Mouse (Mus musculus) stomach, postnatal 0 days (tissue): Measurements from ENCODE around the gene Brca1. TPM values are rescaled to one million over a fixed set of nuclear protein-coding genes. Genes with fewer than 3 reads are reported as not detected.
"Not testable (repeated sequence)": the region's sequence is repeated elsewhere in the genome, so short reads cannot be mapped to it uniquely, and the experiment has no call there.

Source experiments
- ATAC-seq: fragments of 200-750 bp; cut with Nextera tagmentation; 2 replicates; pipeline ENCODE4 v1.8.0; 2017; ENCODE audit not compliant: low FRiP score, low TSS enrichment
- DNase-seq: peaks from one replicate; pipeline ENCODE4 v3.0.0-alpha.2; 2016; ENCODE audit warnings: low spot score
- H3K27ac ChIP-seq: fragments of 300-500 bp; sonication (generic); replicated peaks from 2 replicates; pipeline ENCODE4 v1.5.1; 2014; ENCODE audit warnings: mild to moderate bottlenecking, control low read depth
- H3K27me3 ChIP-seq: fragments of 300-500 bp; sonication (generic); 2 replicates; pipeline ENCODE4 v1.6.1; 2014; ENCODE audit warnings: low read length; ENCODE audit not compliant: control insufficient read depth, insufficient read depth
- H3K36me3 ChIP-seq: fragments of 300-500 bp; sonication (generic); 2 replicates; pipeline ENCODE4 v1.6.1; 2014; ENCODE audit warnings: low read length, mixed read lengths; ENCODE audit not compliant: control insufficient read depth, insufficient read depth
- H3K4me1 ChIP-seq: fragments of 300-500 bp; sonication (generic); replicated peaks from 2 replicates; pipeline ENCODE4 v1.6.1; 2014; ENCODE audit warnings: antibody characterized with exemption; ENCODE audit not compliant: control insufficient read depth, insufficient read depth
- H3K4me2 ChIP-seq: fragments of 300-500 bp; sonication (generic); replicated peaks from 2 replicates; pipeline ENCODE4 v1.6.1; 2014; ENCODE audit warnings: low read depth, mild to moderate bottlenecking, control low read depth, moderate library complexity
- H3K4me3 ChIP-seq: fragments of 300-500 bp; sonication (generic); 2 replicates; pipeline ENCODE4 v1.5.1; 2014; ENCODE audit warnings: low read depth, low read length, control low read depth
- H3K9ac ChIP-seq: fragments of 300-500 bp; sonication (generic); 2 replicates; pipeline ENCODE4 v1.6.1; 2014; ENCODE audit warnings: mild to moderate bottlenecking, low read length, control low read depth, mixed read lengths
- H3K9me3 ChIP-seq: fragments of 300-500 bp; sonication (generic); 2 replicates; pipeline ENCODE4 v1.6.1; 2016; ENCODE audit warnings: low read length; ENCODE audit not compliant: control insufficient read depth
- CTCF ChIP-seq: IDR thresholded peaks from 2 replicates; pipeline ENCODE4 v1.5.1; 2016; ENCODE audit warnings: antibody characterized with exemption, low read depth, mild to moderate bottlenecking, moderate library complexity
- EP300 ChIP-seq: optimal IDR thresholded peaks from 2 replicates; pipeline ENCODE3; 2016; ENCODE audit warnings: antibody characterized with exemption
- WGBS: fragments of 180-500 bp; shearing (Covaris S2); extraction: QIAGEN DNeasy Blood & Tissue Kit; methylation state at CpG from one replicate; pipeline ENCODE4 v1.1.7; 2014; 5-methylcytosine and 5-hydroxymethylcytosine counted together
- polyA plus RNA-seq: library from polyadenylated mRNA; unstranded; fragments of >200 nt; fragmentation: Nextera tagmentation; extraction: Ambion mirVana; gene quantifications from 2 replicates; pipeline ENCODE4 v1.2.1, GENCODE M21; 2015

The Brca1 gene
- polyA plus RNA-seq, 1 experiment from 2014 or later: 2.5 TPM

GRCm38 (mm10) chr11:101585805-101586204 is 34.0 kb upstream of the Brca1 start:
- no peak overlapping the region for H3K9ac ChIP-seq
- H3K4me3 ChIP-seq: no peak overlapping the region
- H3K4me1 ChIP-seq: peaks cover 2% of the 10 kb centered on the region; the same call in 1 of the 2 replicates
- H3K27me3 ChIP-seq: no peaks in the 10 kb centered on the region
- whole genome bisulfite sequencing: 60% methylated on average over 4 of the region's 4 CpGs
- H3K36me3 ChIP-seq: no peaks in the 10 kb centered on the region; the same call in 1 of the 2 replicates
- TF ChIP-seq CTCF: no peak
- TF ChIP-seq EP300: no peak
- ATAC-seq (no peak), DNase-seq (no peak)
- no peak overlapping the region for H3K27ac ChIP-seq
- no peak overlapping the region for H3K4me2 ChIP-seq
- no peaks in the 10 kb centered on the region for H3K9me3 ChIP-seq

- H3K4me3 ChIP-seq, ATAC-seq, H3K9me3 ChIP-seq, DNase-seq, H3K36me3 ChIP-seq, H3K4me1 ChIP-seq, H3K9ac ChIP-seq, H3K27ac ChIP-seq, H3K27me3 ChIP-seq, H3K4me2 ChIP-seq: not testable (repeated sequence)
- WGBS: 95% methylated on average over 1 of the region's 1 CpGs
These were observed 33.3 kb upstream of the Brca1 start for GRCm38 (mm10) chr11:101585031-101585430.

- Histone ChIP-seq H3K9me3 (no peaks in the 10 kb centered on the region), H3K4me1 (peaks cover 2% of the 10 kb centered on the region; the same call in 1 of the 2 replicates), H3K9ac (no peak overlapping the region), H3K27ac (no peak overlapping the region), H3K4me2 (no peak overlapping the region), H3K36me3 (peaks cover 9% of the 10 kb centered on the region; the same call in 1 of the 2 replicates), H3K4me3 (no peak overlapping the region), H3K27me3 (no peaks in the 10 kb centered on the region)
- no peak for DNase-seq
- TF ChIP-seq EP300: no peak
- TF ChIP-seq CTCF: no peak
- ATAC-seq: no peak
- 91% methylated on average over 2 of the region's 2 CpGs for WGBS
These were observed 31.4 kb upstream of the Brca1 start for GRCm38 (mm10) chr11:101583205-101583604.

GRCm38 (mm10) chr11:101582054-101583035 is 30.6 kb upstream of the Brca1 start, which contains the start of gene Tmem106a:
Gene Tmem106a (plus strand): TSS chr11:101582242.
- H3K36me3 ChIP-seq: peaks cover 16% of the 10 kb centered on the region; the same call in 1 of the 2 replicates
- WGBS: 14% methylated on average over 30 of the region's 31 CpGs
- H3K9ac ChIP-seq: peak within 1 kb of the TSS; percentile 58
- H3K4me3 ChIP-seq: peak within 1 kb of the TSS; percentile 50
- no peaks in the 10 kb centered on the region for H3K27me3 ChIP-seq
- H3K9me3 ChIP-seq: no peaks in the 10 kb centered on the region
- peak within 1 kb of the TSS; percentile 65 for H3K27ac ChIP-seq
- TF ChIP-seq EP300 (no peak), CTCF (no peak)
- ATAC-seq (peak; percentile 80), DNase-seq (peak; percentile 94)
- peak within 1 kb of the TSS; percentile 61 for H3K4me2 ChIP-seq
- peaks cover 2% of the 10 kb centered on the region; the same call in 1 of the 2 replicates for H3K4me1 ChIP-seq

- no peak for TF ChIP-seq CTCF
- no peak for TF ChIP-seq EP300
- Histone ChIP-seq H3K4me2 (no peak overlapping the region), H3K36me3 (peaks cover 23% of the 10 kb centered on the region), H3K9me3 (no peaks in the 10 kb centered on the region), H3K4me1 (peaks cover 2% of the 10 kb centered on the region; the same call in 1 of the 2 replicates), H3K9ac (no peak overlapping the region), H3K4me3 (no peak overlapping the region), H3K27me3 (no peaks in the 10 kb centered on the region), H3K27ac (no peak overlapping the region)
- no peak for ATAC-seq
- no peak for DNase-seq
- WGBS: 72% methylated on average over 6 of the region's 6 CpGs
These were observed 29.5 kb upstream of the Brca1 start for GRCm38 (mm10) chr11:101581081-101581764.
